Mouse (Mus musculus) liver, adult 2 months (tissue): Measurements from ENCODE around the gene Strap.

Experiments
- CTCF ChIP-seq: fragments of 200-500 bp; IDR thresholded peaks from 2 replicates; pipeline ENCODE4 v1.5.1; 2011; ENCODE audit warnings: low read depth, low read length, control low read depth
- POLR2A ChIP-seq: fragments of 200-500 bp; IDR thresholded peaks from 2 replicates; pipeline ENCODE4 v1.6.1; 2011; ENCODE audit warnings: low read length, control low read depth; ENCODE audit not compliant: insufficient read depth; ENCODE audit errors: extremely low read depth

DNA sequence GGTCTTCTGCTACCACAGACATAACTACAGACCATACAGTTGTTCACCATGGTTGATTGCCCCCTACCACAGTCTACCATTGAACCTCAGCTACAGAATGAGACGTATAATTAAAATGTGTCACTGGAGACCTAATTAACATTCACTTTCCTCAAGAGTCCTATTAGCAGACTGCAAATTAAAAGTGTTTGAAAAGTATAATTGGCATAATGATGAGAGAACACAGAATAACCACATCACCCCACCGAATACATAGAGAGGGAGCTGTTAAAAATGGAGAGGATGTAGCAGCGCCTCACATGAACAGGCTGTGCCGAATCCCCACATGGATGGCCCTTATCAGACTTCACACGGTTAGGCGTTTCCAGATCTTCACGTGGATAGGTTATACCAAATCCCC is 35.4 kb upstream of the Strap start:
- TF ChIP-seq POLR2A: no peak
- no peak for TF ChIP-seq CTCF
